19 mouse cellular contexts compared by ENCODE assay signal in the genomic region with DNA sequence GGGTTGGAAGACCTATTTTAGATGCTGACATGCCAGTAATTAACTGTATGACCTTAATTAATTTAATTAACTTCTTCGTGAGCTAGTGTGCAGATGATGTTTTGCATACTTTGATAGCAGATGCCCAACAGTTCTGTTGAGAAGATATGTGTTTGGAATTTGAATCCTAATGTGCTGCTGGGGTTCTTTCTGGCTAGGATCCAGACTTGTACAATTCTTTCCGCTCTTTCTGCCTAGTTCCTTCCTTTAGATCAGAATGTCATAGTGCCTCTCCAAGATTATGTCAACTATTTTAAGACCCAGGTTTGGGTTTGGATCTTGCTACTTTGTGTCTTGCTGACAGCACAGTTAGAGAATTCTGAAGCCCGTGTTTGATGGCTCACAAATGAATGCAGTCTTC.
DNase-seq lines count a peak whose midpoint lies in the region; ATAC-seq lines count a peak whose summit lies in the region.
"Had no signal": no experiment of that assay in that cellular context is flagged by ENCODE, and none has a peak within 500 bp of the region (broad histone marks: within the 10 kb centered on the region; RNA-seq: fewer than 3 reads in every experiment).

No protein-coding gene starts in this region.

- H3K36me3 ChIP-seq in hindbrain, embryonic 14.5 days (replicated peaks; ENCODE audit: control insufficient read depth, insufficient read depth) = no peaks in the 10 kb centered on the region
- no peaks in the 10 kb centered on the region for H3K36me3 ChIP-seq in hindbrain, embryonic 12.5 days
- no peaks in the 10 kb centered on the region for H3K36me3 ChIP-seq in forebrain, embryonic 16.5 days (ENCODE audit: control insufficient read depth, insufficient read depth)
- H3K36me3 ChIP-seq: embryonic facial prominence, embryonic 12.5 days; heart, embryonic 10.5 days; hindbrain, embryonic 13.5 days; intestine, embryonic 15.5 days had no signal

- no peak overlapping the region for H3K4me3 ChIP-seq in hindbrain, embryonic 14.5 days (replicated peaks; ENCODE audit: low read length)
- no peak overlapping the region for H3K4me3 ChIP-seq in hindbrain, embryonic 12.5 days
- no peak overlapping the region for H3K4me3 ChIP-seq in forebrain, embryonic 16.5 days (replicated peaks; ENCODE audit: low read length)
- H3K4me3 ChIP-seq: embryonic facial prominence, embryonic 12.5 days; heart, embryonic 10.5 days; hindbrain, embryonic 13.5 days; intestine, embryonic 15.5 days had no signal

- no peak overlapping the region for H3K4me2 ChIP-seq in hindbrain, embryonic 14.5 days (replicated peaks)
- no peak overlapping the region for H3K4me2 ChIP-seq in hindbrain, embryonic 12.5 days (replicated peaks)
- no peak overlapping the region for H3K4me2 ChIP-seq in forebrain, embryonic 16.5 days (ENCODE audit: low read length)
- H3K4me2 ChIP-seq: embryonic facial prominence, embryonic 12.5 days; hindbrain, embryonic 13.5 days; intestine, embryonic 15.5 days had no signal

- H3K27ac ChIP-seq in hindbrain, embryonic 14.5 days = no peak overlapping the region
- no peak overlapping the region for H3K27ac ChIP-seq in hindbrain, embryonic 12.5 days
- H3K27ac ChIP-seq in forebrain, embryonic 16.5 days (ENCODE audit: low read length) = peak overlapping the region; percentile 7; the same call in 1 of the 2 replicates
- H3K27ac ChIP-seq: embryonic facial prominence, embryonic 12.5 days; heart, embryonic 10.5 days; hindbrain, embryonic 13.5 days; intestine, embryonic 15.5 days had no signal

- no peak for DNase-seq in hindbrain, embryonic 14.5 days (ENCODE audit: low spot score)
- peak; percentile 17 for DNase-seq in retina, postnatal 1 day
- DNase-seq in retina, embryonic 14.5 days (ENCODE audit: low spot score) = no peak
- no peak for DNase-seq in yolk sac, embryonic 10.5 days (ENCODE audit: low spot score)
- DNase-seq: adrenal gland, adult 8-10 months; adrenal gland, postnatal 36 days; cerebellum, adult 11-12 months; cerebellum, adult 9-10 months; cerebellum, postnatal 25 days; gastrocnemius, postnatal 36 days; heart, adult 11 months; heart, postnatal 10 days; heart, postnatal 4 days had no signal

- H3K9ac ChIP-seq in hindbrain, embryonic 14.5 days = no peak overlapping the region
- no peak overlapping the region for H3K9ac ChIP-seq in hindbrain, embryonic 12.5 days
- H3K9ac ChIP-seq in forebrain, embryonic 16.5 days (replicated peaks; ENCODE audit: low read depth, low read length) = no peak overlapping the region
- H3K9ac ChIP-seq: embryonic facial prominence, embryonic 12.5 days; hindbrain, embryonic 13.5 days; intestine, embryonic 15.5 days had no signal

- H3K4me1 ChIP-seq in hindbrain, embryonic 14.5 days (replicated peaks; ENCODE audit: control insufficient read depth, insufficient read depth, low read length) = no peaks in the 10 kb centered on the region
- H3K4me1 ChIP-seq in hindbrain, embryonic 12.5 days = no peaks in the 10 kb centered on the region
- H3K4me1 ChIP-seq in forebrain, embryonic 16.5 days (replicated peaks; ENCODE audit: control insufficient read depth, insufficient read depth, low read length) = peaks cover 12% of the 10 kb centered on the region
- H3K4me1 ChIP-seq: embryonic facial prominence, embryonic 12.5 days; heart, embryonic 10.5 days; hindbrain, embryonic 13.5 days; intestine, embryonic 15.5 days had no signal

- no peaks in the 10 kb centered on the region for H3K9me3 ChIP-seq in hindbrain, embryonic 14.5 days (ENCODE audit: control insufficient read depth, low read length)
- H3K9me3 ChIP-seq in hindbrain, embryonic 12.5 days (replicated peaks) = no peaks in the 10 kb centered on the region
- H3K9me3 ChIP-seq in forebrain, embryonic 16.5 days (ENCODE audit: control insufficient read depth, low read length) = no peaks in the 10 kb centered on the region
- H3K9me3 ChIP-seq: embryonic facial prominence, embryonic 12.5 days; heart, embryonic 10.5 days; hindbrain, embryonic 13.5 days; intestine, embryonic 15.5 days had no signal

- 0 out of 2 replicates have a peak, but pooled peaks have one; percentile 21 for ATAC-seq in hindbrain, embryonic 14.5 days (ENCODE audit: low FRiP score)
- ATAC-seq in hindbrain, embryonic 12.5 days (ENCODE audit: low FRiP score) = no peak
- peak; percentile 50 for ATAC-seq in forebrain, embryonic 16.5 days
- ATAC-seq: intestine, embryonic 15.5 days had no signal

- H3K27me3 ChIP-seq in hindbrain, embryonic 14.5 days (ENCODE audit: control insufficient read depth, insufficient read depth, low read length) = no peaks in the 10 kb centered on the region
- no peaks in the 10 kb centered on the region for H3K27me3 ChIP-seq in hindbrain, embryonic 12.5 days
- no peaks in the 10 kb centered on the region for H3K27me3 ChIP-seq in forebrain, embryonic 16.5 days (replicated peaks; ENCODE audit: control insufficient read depth, insufficient read depth, low read length)
- H3K27me3 ChIP-seq: embryonic facial prominence, embryonic 12.5 days; hindbrain, embryonic 13.5 days; intestine, embryonic 15.5 days had no signal

- WGBS in hindbrain, embryonic 14.5 days = 49% methylated on average over 3 of the region's 3 CpGs
- WGBS in hindbrain, embryonic 12.5 days = 71% methylated on average over 3 of the region's 3 CpGs
- WGBS in forebrain, embryonic 16.5 days = 20% methylated on average over 3 of the region's 3 CpGs
